Mouse (Mus musculus) neural tube, embryonic 13.5 days (tissue): ENCODE data around the gene Fzr1. TPM values are rescaled to one million over a fixed set of nuclear protein-coding genes. Genes with fewer than 3 reads are reported as not detected.

Source experiments
- ATAC-seq: fragments of 200-750 bp; cut with Nextera tagmentation; 2 replicates; pipeline ENCODE4 v1.8.0; 2017; ENCODE audit warnings: low read depth, mild to moderate bottlenecking, moderate TSS enrichment, moderate library complexity
- H3K27ac ChIP-seq: fragments of 300-500 bp; sonication (generic); replicated peaks from 2 replicates; pipeline ENCODE4 v1.5.1; 2015; ENCODE audit warnings: moderate library complexity, mild to moderate bottlenecking, inconsistent platforms
- H3K27me3 ChIP-seq: fragments of 300-500 bp; sonication (generic); 2 replicates; pipeline ENCODE4 v1.6.1; 2015; ENCODE audit warnings: mild to moderate bottlenecking, inconsistent platforms
- H3K36me3 ChIP-seq: fragments of 300-500 bp; sonication (generic); 2 replicates; pipeline ENCODE4 v1.6.1; 2015; ENCODE audit warnings: mild to moderate bottlenecking, inconsistent platforms
- H3K4me1 ChIP-seq: fragments of 300-500 bp; sonication (generic); replicated peaks from 2 replicates; pipeline ENCODE4 v1.6.1; 2015; ENCODE audit warnings: inconsistent platforms
- H3K4me2 ChIP-seq: fragments of 300-500 bp; sonication (generic); 2 replicates; pipeline ENCODE4 v1.6.1; 2015; ENCODE audit warnings: inconsistent platforms, mild to moderate bottlenecking, moderate library complexity
- H3K4me3 ChIP-seq: fragments of 300-500 bp; sonication (generic); 2 replicates; pipeline ENCODE4 v1.5.1; 2015; ENCODE audit warnings: mild to moderate bottlenecking, inconsistent platforms
- H3K9ac ChIP-seq: fragments of 300-500 bp; sonication (generic); 2 replicates; pipeline ENCODE4 v1.6.1; 2015; ENCODE audit warnings: moderate library complexity, mild to moderate bottlenecking, inconsistent platforms
- H3K9me3 ChIP-seq: fragments of 300-500 bp; sonication (generic); 2 replicates; pipeline ENCODE4 v1.6.1; 2016; ENCODE audit warnings: inconsistent platforms
- WGBS: fragments of 180-500 bp; shearing (Covaris S2); methylation state at CpG from one replicate; pipeline ENCODE4 v1.1.7; 2015; 5-methylcytosine and 5-hydroxymethylcytosine counted together
- microRNA-seq: library from miRNA; unstranded; fragments of <30 nt; microRNA quantifications from one replicate; pipeline ENCODE4, GENCODE M21; 2016
- polyA plus RNA-seq: library from polyadenylated mRNA; unstranded; fragments of >200 nt; fragmentation: Nextera tagmentation; extraction: Ambion mirVana; gene quantifications from 2 replicates; pipeline ENCODE4 v1.2.1, GENCODE M21; 2015

Gene Fzr1
- polyA plus RNA-seq, 1 experiment from 2014 or later: 112 TPM

DNA sequence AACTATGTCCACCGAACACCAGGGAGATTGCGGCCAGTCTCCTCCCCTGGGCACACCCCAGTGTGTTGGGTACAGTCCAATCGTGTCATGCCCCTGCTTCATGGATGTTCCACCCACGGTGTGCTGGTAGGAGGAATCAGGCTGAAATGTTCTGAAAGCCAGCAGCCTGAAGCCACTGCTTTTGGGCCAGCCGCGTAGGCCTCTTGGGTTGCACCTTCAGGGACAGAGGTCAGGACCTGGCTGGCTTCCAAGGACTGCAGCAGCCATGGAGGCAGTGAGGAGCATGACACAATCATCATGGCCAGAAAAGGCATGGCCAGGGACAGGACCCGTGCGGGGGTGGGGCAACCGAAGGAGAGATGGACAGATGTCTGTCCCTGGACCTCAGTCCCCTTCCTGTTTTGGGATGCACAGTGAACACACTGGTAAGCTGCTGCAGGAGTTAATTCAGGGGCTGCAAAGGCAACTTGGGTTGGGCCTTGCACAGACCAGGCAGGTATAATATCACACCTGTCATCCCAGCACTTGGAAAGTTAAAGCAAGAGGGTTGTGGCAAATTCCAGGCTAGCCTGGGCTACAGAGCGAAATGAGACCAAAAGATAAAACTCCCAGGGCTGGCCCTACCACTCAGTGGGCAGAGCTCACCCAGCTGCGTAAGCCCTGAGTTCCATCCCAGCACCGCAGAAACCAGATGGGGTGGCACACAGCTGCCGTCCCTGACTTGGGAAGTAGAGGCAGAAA lies 59.6 kb downstream of the Fzr1 start:
- Histone ChIP-seq H3K36me3 (peaks cover 66% of the 10 kb centered on the region), H3K4me2 (peak overlapping the region; percentile 87; the same call in 1 of the 2 replicates), H3K27me3 (no peaks in the 10 kb centered on the region), H3K4me3 (peak overlapping the region; percentile 90; the same call in 1 of the 2 replicates), H3K9me3 (no peaks in the 10 kb centered on the region), H3K27ac (0 out of 2 replicates have a peak overlapping the region, but pooled peaks have one; percentile 89), H3K9ac (peak overlapping the region; percentile 53), H3K4me1 (peaks cover 37% of the 10 kb centered on the region)
- 88% methylated on average over 13 of the region's 13 CpGs for WGBS
- ATAC-seq: no peak

DNA sequence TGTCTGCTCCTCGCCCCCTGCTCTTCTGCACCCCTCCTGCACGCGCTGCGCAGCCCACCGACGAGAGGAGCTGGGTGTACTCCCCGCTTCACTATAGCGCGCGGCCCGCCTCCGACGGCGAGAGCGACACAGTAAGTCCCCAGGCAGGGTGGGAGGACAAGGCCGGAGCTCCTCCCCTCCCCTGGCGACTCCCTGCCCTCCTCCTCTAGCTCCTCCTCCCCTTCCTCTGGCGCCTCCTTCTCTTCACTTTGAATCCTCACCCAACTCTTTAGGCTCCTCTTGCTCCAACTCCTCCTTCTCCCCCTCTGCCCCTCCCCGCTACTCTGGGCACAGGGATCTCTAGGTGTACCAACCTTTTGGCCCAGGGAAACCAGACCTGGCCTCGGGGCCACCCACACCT lies 61.0 kb downstream of the Fzr1 start:
- Histone ChIP-seq H3K27ac (no peak overlapping the region), H3K4me2 (peak overlapping the region; percentile 27; the same call in 1 of the 2 replicates), H3K9me3 (no peaks in the 10 kb centered on the region), H3K36me3 (peaks cover 66% of the 10 kb centered on the region), H3K4me3 (0 out of 2 replicates have a peak overlapping the region, but pooled peaks have one; percentile 9), H3K9ac (0 out of 2 replicates have a peak overlapping the region, but pooled peaks have one; percentile 1), H3K27me3 (no peaks in the 10 kb centered on the region), H3K4me1 (peaks cover 33% of the 10 kb centered on the region)
- WGBS: 13% methylated on average over 20 of the region's 20 CpGs
- no peak for ATAC-seq

DNA sequence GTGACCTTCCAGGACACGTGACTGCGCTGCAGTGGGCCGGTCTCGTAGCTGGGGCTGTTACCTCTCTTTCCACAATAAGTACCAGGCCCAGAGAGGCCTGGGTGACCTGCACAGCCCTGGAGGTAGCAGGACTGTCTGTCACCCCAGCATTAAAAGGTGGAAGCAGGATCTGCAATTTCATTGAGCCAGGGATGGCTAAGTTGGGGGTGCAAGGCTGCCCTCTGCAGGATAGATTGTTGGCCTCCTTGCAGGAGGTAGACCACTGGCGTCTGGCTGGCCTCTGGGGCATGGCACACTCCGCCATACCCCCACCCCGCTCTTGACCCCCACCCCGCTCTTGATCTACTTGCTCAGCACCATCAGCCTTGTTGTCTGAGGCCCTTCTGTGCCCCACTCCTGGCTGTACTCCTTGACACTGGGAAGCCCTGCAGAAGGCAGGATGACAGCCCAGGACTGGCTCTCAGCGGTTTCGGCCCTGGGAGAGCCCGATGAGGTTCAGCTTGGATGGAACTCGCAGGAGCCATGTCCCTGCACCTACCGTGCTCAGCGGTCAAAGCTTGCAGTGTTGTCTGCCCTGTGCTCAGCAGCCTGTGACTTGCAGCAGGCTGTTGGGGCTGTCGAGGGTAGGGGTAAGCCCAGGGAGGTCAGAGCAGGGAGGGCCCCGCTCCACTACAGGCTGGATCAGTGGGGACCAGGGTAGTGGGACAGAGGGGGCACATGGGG lies 61.8 kb downstream of the Fzr1 start:
- WGBS: 49% methylated on average over 16 of the region's 16 CpGs
- no peak for ATAC-seq
- H3K9ac ChIP-seq: 0 out of 2 replicates have a peak overlapping the region, but pooled peaks have one; percentile 1
- H3K27me3 ChIP-seq: no peaks in the 10 kb centered on the region
- H3K27ac ChIP-seq: no peak overlapping the region
- peak overlapping the region; percentile 27; the same call in 1 of the 2 replicates for H3K4me2 ChIP-seq
- H3K4me1 ChIP-seq: peaks cover 25% of the 10 kb centered on the region
- H3K36me3 ChIP-seq: peaks cover 72% of the 10 kb centered on the region
- H3K4me3 ChIP-seq: 0 out of 2 replicates have a peak overlapping the region, but pooled peaks have one; percentile 9
- H3K9me3 ChIP-seq: no peaks in the 10 kb centered on the region

Small RNAs within 50 kb of the gene (microRNA-seq; reads per million reads assigned to microRNA genes)
- 1.3 reads per million for gene Mir1191b
- gene Mir6913: 0.44 reads per million

Other genes with a start within 250 kb of the Fzr1 start
- gene Zbtb7a, start 243.3 kb downstream of the Fzr1 start, polyA plus RNA-seq: 12.2 and 14.9 TPM in 2 replicates
- 60.0 and 77.5 TPM in 2 replicates for gene Pias4, start 210.6 kb downstream of the Fzr1 start, polyA plus RNA-seq
- gene Eef2, start 201.9 kb downstream of the Fzr1 start, polyA plus RNA-seq: 532 and 537 TPM in 2 replicates
- gene Dapk3, start 195.5 kb downstream of the Fzr1 start, polyA plus RNA-seq: 79.1 and 80.9 TPM in 2 replicates
- not detected in 2 replicates for gene 4930442H23Rik, start 194.7 kb downstream of the Fzr1 start, polyA plus RNA-seq
- not detected in 2 replicates for gene Nmrk2, start 176.5 kb downstream of the Fzr1 start, polyA plus RNA-seq
- gene Atcay, start 147.7 kb downstream of the Fzr1 start, polyA plus RNA-seq: 58.1 and 62.3 TPM in 2 replicates
- gene Zfr2, start 145.4 kb downstream of the Fzr1 start, polyA plus RNA-seq: 21.7 and 21.8 TPM in 2 replicates
- 10.5 and 13.0 TPM in 2 replicates for gene Matk, start 125.6 kb downstream of the Fzr1 start, polyA plus RNA-seq
- 145 and 150 TPM in 2 replicates for gene Mrpl54, start 111.6 kb downstream of the Fzr1 start, polyA plus RNA-seq
- gene Apba3, start 111.6 kb downstream of the Fzr1 start, polyA plus RNA-seq: 33.7 and 36.1 TPM in 2 replicates
- gene Tjp3, start 86.9 kb downstream of the Fzr1 start, polyA plus RNA-seq: 2.3 and 3.3 TPM in 2 replicates
- gene Pip5k1c, start 85.6 kb downstream of the Fzr1 start, polyA plus RNA-seq: 99.3 and 102 TPM in 2 replicates
- 32.5 and 42.5 TPM in 2 replicates for gene Cactin, start 57.4 kb downstream of the Fzr1 start, polyA plus RNA-seq
- 4.5 and 4.8 TPM in 2 replicates for gene Tbxa2r, start 49.8 kb downstream of the Fzr1 start, polyA plus RNA-seq
- not detected in 2 replicates for gene Gipc3, start 35.2 kb downstream of the Fzr1 start, polyA plus RNA-seq
- gene Hmg20b, start 28.0 kb downstream of the Fzr1 start, polyA plus RNA-seq: 46.5 and 51.5 TPM in 2 replicates
- gene Mfsd12, start 21.0 kb downstream of the Fzr1 start, polyA plus RNA-seq: 16.5 and 17.8 TPM in 2 replicates
- gene 4930404N11Rik, start 12.7 kb downstream of the Fzr1 start, polyA plus RNA-seq: 0.68 and 0.87 TPM in 2 replicates
- 72.2 and 75.2 TPM in 2 replicates for gene Dohh, start 5.9 kb upstream of the Fzr1 start, polyA plus RNA-seq
- 5.2 and 8.2 TPM in 2 replicates for gene Gm48551, start 6.0 kb upstream of the Fzr1 start, polyA plus RNA-seq
- gene Gm48552, start 10.5 kb upstream of the Fzr1 start, polyA plus RNA-seq: 1.3 and 2.5 TPM in 2 replicates
- gene Smim24, start 14.5 kb upstream of the Fzr1 start, polyA plus RNA-seq: 1.8 and 3.1 TPM in 2 replicates
- 27.1 and 27.9 TPM in 2 replicates for gene Nfic, start 77.1 kb upstream of the Fzr1 start, polyA plus RNA-seq
- 52.7 and 56.1 TPM in 2 replicates for gene Celf5, start 104.2 kb upstream of the Fzr1 start, polyA plus RNA-seq
- 68.7 and 68.8 TPM in 2 replicates for gene Ncln, start 117.9 kb upstream of the Fzr1 start, polyA plus RNA-seq
- 0.36 and 0.64 TPM in 2 replicates for gene S1pr4, start 121.6 kb upstream of the Fzr1 start, polyA plus RNA-seq
- 1.3 and 1.9 TPM in 2 replicates for gene Gna15, start 145.7 kb upstream of the Fzr1 start, polyA plus RNA-seq
- gene Gna11, start 166.7 kb upstream of the Fzr1 start, polyA plus RNA-seq: 78.8 and 81.6 TPM in 2 replicates
- 572 and 635 TPM in 2 replicates for gene Aes, start 181.0 kb upstream of the Fzr1 start, polyA plus RNA-seq
- gene Tle2, start 196.0 kb upstream of the Fzr1 start, polyA plus RNA-seq: 31.1 and 32.9 TPM in 2 replicates
- 4.9 and 6.2 TPM in 2 replicates for gene Tle6, start 222.6 kb upstream of the Fzr1 start, polyA plus RNA-seq
- 2.5 and 3.3 TPM in 2 replicates for gene BC025920, start 227.8 kb upstream of the Fzr1 start, polyA plus RNA-seq
- gene Sirt6, start 249.3 kb upstream of the Fzr1 start, polyA plus RNA-seq: 56.2 and 57.6 TPM in 2 replicates